Mouse (Mus musculus): Measurements from ENCODE around the gene Arhgap5.

GRCm38 (mm10) chr12:52464593-52464992, 39.2 kb upstream of the Arhgap5 start:
- TF ChIP-seq POLR2A (IDR thresholded peaks at IDR 0.05; ENCODE audit: low read depth, low read length) (no peak), CTCF (conservative IDR thresholded peaks at IDR 0.05; ENCODE audit: insufficient read depth, insufficient read length, low read depth, low read length) (no peak)

Measured in kidney, adult 2 months (tissue).